Mouse (Mus musculus): Measurements from ENCODE around the gene Nr2f1.

- TF ChIP-seq CTCF (IDR thresholded peaks at IDR 0.05; ENCODE audit: low read depth, low read length) (no peak), POLR2A (IDR thresholded peaks at IDR 0.05; ENCODE audit: extremely low read depth, insufficient read depth, low read length) (no peak)
Measured at GRCm38 (mm10) chr13:78198391-78198870, 1.1 kb downstream of the Nr2f1 start.
